Mouse (Mus musculus) ES-Bruce4 (cell line): ENCODE measurements around the gene Eef1a1. TPM values are rescaled to one million over a fixed set of nuclear protein-coding genes. Genes with fewer than 3 reads are reported as not detected.

Experiments
- H3K27ac ChIP-seq: 2 replicates; pipeline ENCODE4 v1.5.1; 2012; ENCODE audit warnings: low read length, inconsistent platforms; ENCODE audit not compliant: insufficient read depth
- H3K27me3 ChIP-seq: 2 replicates; pipeline ENCODE4 v1.6.1; 2012; ENCODE audit warnings: mild to moderate bottlenecking, low read length, inconsistent platforms; ENCODE audit not compliant: control insufficient read depth, poor library complexity, insufficient read depth, severe bottlenecking
- H3K36me3 ChIP-seq: 2 replicates; pipeline ENCODE4 v1.6.1; 2012; ENCODE audit warnings: inconsistent platforms, mild to moderate bottlenecking, low read length, moderate library complexity; ENCODE audit not compliant: control insufficient read depth, poor library complexity, insufficient read depth, severe bottlenecking
- H3K4me1 ChIP-seq: one replicate; pipeline ENCODE4 v1.8.1; 2011; ENCODE audit warnings: low read length; ENCODE audit not compliant: control insufficient read depth, insufficient read depth
- H3K4me3 ChIP-seq: 2 replicates; pipeline ENCODE4 v1.5.1; 2011; ENCODE audit warnings: low read depth, mild to moderate bottlenecking, low read length
- H3K9ac ChIP-seq: 2 replicates; pipeline ENCODE4 v1.6.1; 2012; ENCODE audit warnings: low read depth, mild to moderate bottlenecking, inconsistent platforms; ENCODE audit not compliant: poor library complexity, severe bottlenecking
- H3K9me3 ChIP-seq: replicated peaks from 2 replicates; pipeline ENCODE4 v1.6.1; 2012; ENCODE audit warnings: mild to moderate bottlenecking, low read length, inconsistent platforms; ENCODE audit not compliant: control insufficient read depth, poor library complexity, insufficient read depth, severe bottlenecking
- CTCF ChIP-seq: IDR thresholded peaks from one replicate; pipeline ENCODE4 v1.8.1; 2011; ENCODE audit warnings: low read depth, low read length
- EP300 ChIP-seq: IDR thresholded peaks from 2 replicates; pipeline ENCODE4 v1.6.1; 2011; ENCODE audit warnings: low read depth, low read length; ENCODE audit not compliant: insufficient read depth
- POLR2A ChIP-seq: IDR thresholded peaks from one replicate; pipeline ENCODE4 v1.8.1; 2011; ENCODE audit warnings: low read length; ENCODE audit not compliant: insufficient read depth
- polyA plus RNA-seq: library from polyadenylated mRNA; stranded (reverse); fragments of >200 nt; gene quantifications from 2 replicates; pipeline ENCODE4 v1.2.4, GENCODE M21; 2011; ENCODE audit warnings: low read depth; ENCODE audit not compliant: missing spikeins, insufficient read depth, insufficient read length

Gene Eef1a1
- polyA plus RNA-seq, 1 experiment: 21,149 TPM

DNA sequence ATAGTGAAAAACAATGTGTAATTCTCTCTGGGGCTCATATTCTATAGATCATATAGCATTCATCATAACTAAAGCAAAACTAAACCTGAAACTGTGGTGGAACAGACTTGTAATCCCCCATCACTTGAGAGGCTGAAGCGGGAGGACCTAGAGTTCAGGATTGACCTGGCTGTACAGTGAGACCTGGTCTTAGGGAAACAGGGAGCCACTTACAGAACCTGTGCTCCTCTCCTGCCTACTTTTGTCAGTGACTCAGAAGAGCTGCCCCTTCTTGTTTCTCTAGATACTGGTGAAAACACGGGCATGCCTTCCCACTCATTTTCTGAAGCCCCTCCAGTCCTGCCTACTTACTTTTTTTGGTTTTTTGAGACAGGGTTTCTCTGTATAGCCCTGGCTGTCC, 14.7 kb downstream of the Eef1a1 start:
- Histone ChIP-seq H3K4me1 (no peaks in the 10 kb centered on the region), H3K9me3 (no peaks in the 10 kb centered on the region), H3K9ac (no peak overlapping the region), H3K27ac (no peak overlapping the region), H3K36me3 (peaks cover 36% of the 10 kb centered on the region), H3K27me3 (no peaks in the 10 kb centered on the region), H3K4me3 (no peak overlapping the region)
- no peak for TF ChIP-seq POLR2A
- no peak for TF ChIP-seq EP300
- no peak for TF ChIP-seq CTCF

DNA sequence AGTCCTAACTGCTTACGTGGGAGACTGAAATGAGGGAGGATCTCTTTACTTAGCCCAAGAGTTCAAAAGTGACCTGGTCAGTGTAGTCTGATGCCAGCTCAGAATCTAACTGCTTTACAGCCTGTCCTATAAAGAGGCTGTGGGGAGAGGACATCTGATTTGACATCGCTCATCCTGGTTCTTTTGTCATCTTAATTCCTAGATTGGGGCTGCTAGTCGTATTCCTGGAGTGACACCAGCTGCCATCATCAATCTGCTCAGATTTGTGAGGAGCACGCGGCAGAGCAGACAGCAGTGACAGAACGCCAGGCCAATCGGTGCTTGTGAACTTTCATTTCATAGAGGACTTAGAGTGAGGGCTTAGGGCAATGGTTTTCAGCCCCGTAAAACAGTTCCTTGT, 15.4 kb downstream of the Eef1a1 start:
- no peak overlapping the region for H3K9ac ChIP-seq
- no peak for TF ChIP-seq CTCF
- TF ChIP-seq EP300: no peak
- no peak for TF ChIP-seq POLR2A
- H3K4me1 ChIP-seq: no peaks in the 10 kb centered on the region
- H3K27ac ChIP-seq: no peak overlapping the region
- H3K27me3 ChIP-seq: no peaks in the 10 kb centered on the region
- H3K4me3 ChIP-seq: no peak overlapping the region
- H3K36me3 ChIP-seq: peaks cover 30% of the 10 kb centered on the region
- H3K9me3 ChIP-seq: no peaks in the 10 kb centered on the region

DNA sequence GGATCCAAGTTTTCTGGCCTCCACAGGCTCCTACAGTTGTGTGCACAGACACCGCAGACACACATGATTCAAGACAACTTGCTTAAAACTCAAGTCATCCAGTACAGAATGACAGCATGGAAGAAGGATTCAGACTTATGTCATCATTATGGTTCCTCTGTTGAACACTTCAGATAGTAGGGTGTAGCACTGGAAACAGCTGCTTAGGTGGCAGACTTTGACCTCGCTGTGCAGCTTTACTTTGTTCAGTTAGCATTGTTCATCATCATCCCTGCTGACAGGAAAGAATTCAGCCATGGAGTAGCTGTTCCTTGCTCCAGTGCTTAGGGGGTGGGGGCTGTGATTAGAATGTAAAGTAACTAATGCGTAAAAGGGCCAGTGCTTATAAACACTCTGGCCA, 23.2 kb downstream of the Eef1a1 start:
- Histone ChIP-seq H3K4me3 (no peak overlapping the region), H3K36me3 (peaks cover 43% of the 10 kb centered on the region), H3K9ac (no peak overlapping the region), H3K9me3 (no peaks in the 10 kb centered on the region), H3K4me1 (no peaks in the 10 kb centered on the region), H3K27me3 (no peaks in the 10 kb centered on the region), H3K27ac (no peak overlapping the region)
- TF ChIP-seq CTCF (no peak), POLR2A (no peak), EP300 (no peak)

- Histone ChIP-seq H3K4me3 (no peak overlapping the region), H3K27me3 (no peaks in the 10 kb centered on the region), H3K4me1 (no peaks in the 10 kb centered on the region), H3K36me3 (peaks cover 54% of the 10 kb centered on the region), H3K9me3 (no peaks in the 10 kb centered on the region), H3K9ac (no peak overlapping the region), H3K27ac (no peak overlapping the region)
- TF ChIP-seq POLR2A (no peak), CTCF (no peak), EP300 (no peak)
Measured at GRCm38 (mm10) chr9:78463337-78463736, 25.6 kb downstream of the Eef1a1 start.

DNA sequence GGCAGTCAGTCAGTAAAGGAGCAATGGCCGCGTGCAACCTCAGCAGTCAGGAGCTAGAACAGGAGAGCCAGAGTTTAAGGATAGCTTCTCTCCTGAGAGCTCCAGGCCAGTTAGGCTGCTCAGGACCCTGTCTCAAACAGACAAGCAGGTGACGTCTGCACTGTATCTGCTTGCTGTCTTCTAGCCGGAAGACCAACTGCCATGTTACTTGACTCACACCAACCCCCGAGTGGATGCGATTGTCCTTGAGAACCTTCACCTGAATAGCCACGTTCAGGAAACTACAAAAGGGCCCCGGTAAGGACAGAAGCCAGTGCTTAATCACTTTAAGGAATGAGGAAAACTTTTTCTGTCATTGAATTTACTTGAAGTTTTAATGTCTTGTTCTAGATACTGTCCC, 31.9 kb downstream of the Eef1a1 start:
- no peaks in the 10 kb centered on the region for H3K9me3 ChIP-seq
- H3K36me3 ChIP-seq: peaks cover 45% of the 10 kb centered on the region
- TF ChIP-seq EP300 (no peak), POLR2A (no peak), CTCF (no peak)
- peak overlapping the region; percentile 72 for H3K27ac ChIP-seq
- H3K4me1 ChIP-seq: peaks cover 1% of the 10 kb centered on the region
- H3K27me3 ChIP-seq: no peaks in the 10 kb centered on the region
- H3K4me3 ChIP-seq: peak overlapping the region; percentile 53
- H3K9ac ChIP-seq: peak overlapping the region; percentile 11

- Histone ChIP-seq H3K36me3 (peaks cover 28% of the 10 kb centered on the region), H3K4me3 (no peak overlapping the region), H3K9me3 (no peaks in the 10 kb centered on the region), H3K9ac (no peak overlapping the region), H3K4me1 (peaks cover 1% of the 10 kb centered on the region), H3K27me3 (no peaks in the 10 kb centered on the region), H3K27ac (no peak overlapping the region)
- TF ChIP-seq EP300 (no peak), CTCF (no peak), POLR2A (no peak)
Measured at GRCm38 (mm10) chr9:78451382-78451781, 37.6 kb downstream of the Eef1a1 start.
